Mouse (Mus musculus) heart, embryonic 13.5 days (tissue): ENCODE results near the gene Gm5244. TPM values are rescaled to one million over a fixed set of nuclear protein-coding genes. Genes with fewer than 3 reads are reported as not detected.

Experiments used
- ATAC-seq: fragments of 200-750 bp; cut with Nextera tagmentation; 2 replicates; pipeline ENCODE4 v1.8.0; 2017; ENCODE audit warnings: moderate TSS enrichment; ENCODE audit not compliant: insufficient number of reproducible peaks, low FRiP score, low TSS enrichment; ENCODE audit errors: extremely low read depth
- H3K27ac ChIP-seq: fragments of 300-500 bp; sonication (generic); replicated peaks from 2 replicates; pipeline ENCODE4 v1.5.1; 2015; ENCODE audit warnings: moderate library complexity, mild to moderate bottlenecking, inconsistent platforms
- H3K27me3 ChIP-seq: fragments of 300-500 bp; sonication (generic); replicated peaks from 2 replicates; pipeline ENCODE4 v1.6.1; 2015; ENCODE audit warnings: mild to moderate bottlenecking, inconsistent platforms
- H3K36me3 ChIP-seq: fragments of 300-500 bp; sonication (generic); 2 replicates; pipeline ENCODE4 v1.6.1; 2015; ENCODE audit warnings: mild to moderate bottlenecking, inconsistent platforms
- H3K4me1 ChIP-seq: fragments of 300-500 bp; sonication (generic); 2 replicates; pipeline ENCODE4 v1.6.1; 2015; ENCODE audit warnings: inconsistent platforms
- H3K4me2 ChIP-seq: fragments of 300-500 bp; sonication (generic); 2 replicates; pipeline ENCODE4 v1.6.1; 2015; ENCODE audit warnings: inconsistent platforms, mild to moderate bottlenecking, moderate library complexity
- H3K4me3 ChIP-seq: fragments of 300-500 bp; sonication (generic); 2 replicates; pipeline ENCODE4 v1.5.1; 2015; ENCODE audit warnings: moderate library complexity, mild to moderate bottlenecking, inconsistent platforms
- H3K9ac ChIP-seq: fragments of 300-500 bp; sonication (generic); 2 replicates; pipeline ENCODE4 v1.6.1; 2015; ENCODE audit warnings: inconsistent platforms, mild to moderate bottlenecking, moderate library complexity
- H3K9me3 ChIP-seq: fragments of 300-500 bp; sonication (generic); 2 replicates; pipeline ENCODE4 v1.6.1; 2016; ENCODE audit warnings: inconsistent platforms
- WGBS: fragments of 180-500 bp; shearing (Covaris S2); methylation state at CpG from one replicate; pipeline ENCODE4 v1.1.7; 2015; ENCODE audit warnings: mixed read lengths; 5-methylcytosine and 5-hydroxymethylcytosine counted together
- polyA plus RNA-seq: library from polyadenylated mRNA; unstranded; fragments of >200 nt; fragmentation: Nextera tagmentation; extraction: Ambion mirVana; gene quantifications from 2 replicates; pipeline ENCODE4 v1.2.1, GENCODE M21; 2015

The Gm5244 gene
- not detected in 2 replicates for polyA plus RNA-seq

DNA sequence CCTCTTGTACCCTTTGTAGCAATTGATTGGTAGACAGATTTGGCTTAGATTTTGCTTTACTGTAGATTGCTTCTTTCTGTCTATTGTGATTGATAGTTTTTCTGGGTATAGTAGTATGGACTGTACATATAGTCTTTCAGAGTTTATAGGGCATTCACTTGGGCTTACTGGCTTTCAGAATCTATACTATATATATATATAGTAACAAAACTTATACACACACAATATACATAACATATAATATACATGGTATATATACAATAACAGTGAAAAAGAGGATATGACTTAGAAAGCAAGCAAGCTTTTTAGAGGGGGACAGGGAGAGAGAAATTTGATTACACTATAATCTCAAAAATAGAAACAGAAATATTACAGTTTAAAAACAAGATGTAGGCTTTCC, at the start of gene Gm5244:
Gene Gm5244 (plus strand): TSS at position 301 of the 400 bp plus-strand sequence.
- Histone ChIP-seq H3K27me3 (no peaks in the 10 kb centered on the region), H3K4me2 (no peak within 1 kb of the TSS), H3K27ac (no peak within 1 kb of the TSS), H3K4me3 (no peak within 1 kb of the TSS), H3K9me3 (no peaks in the 10 kb centered on the region), H3K36me3 (no peaks in the 10 kb centered on the region), H3K4me1 (no peaks in the 10 kb centered on the region), H3K9ac (no peak within 1 kb of the TSS)
- ATAC-seq, result no peak

DNA sequence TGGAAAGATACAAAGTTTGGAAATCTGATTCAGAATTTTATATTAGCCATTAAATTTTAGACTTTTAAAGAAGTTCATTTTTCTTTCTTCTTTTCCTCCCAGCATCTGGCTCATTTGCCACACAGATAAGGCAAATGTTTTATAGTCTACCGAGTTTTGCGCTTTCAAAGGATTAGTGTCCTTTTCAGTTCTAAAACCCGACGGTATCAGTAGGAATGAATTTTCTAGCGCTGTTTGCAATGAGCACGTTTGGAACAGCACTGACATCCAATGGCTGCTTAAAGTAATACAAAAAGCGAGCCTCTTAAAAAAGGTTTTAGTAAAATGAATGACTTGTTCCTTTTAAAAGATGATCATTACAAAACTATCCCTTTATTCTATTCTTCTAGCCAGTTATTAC, 49.4 kb upstream of the Gm5244 start:
- Histone ChIP-seq H3K4me3 (peak overlapping the region; percentile 96), H3K4me1 (peaks cover 11% of the 10 kb centered on the region), H3K9me3 (no peaks in the 10 kb centered on the region), H3K27ac (peak overlapping the region; percentile 100), H3K9ac (peak overlapping the region; percentile 89), H3K4me2 (peak overlapping the region; percentile 89), H3K27me3 (no peaks in the 10 kb centered on the region; the same call in 1 of the 2 replicates), H3K36me3 (no peaks in the 10 kb centered on the region)
- ATAC-seq, result no peak
- 2% methylated on average over 7 of the region's 7 CpGs for WGBS

DNA sequence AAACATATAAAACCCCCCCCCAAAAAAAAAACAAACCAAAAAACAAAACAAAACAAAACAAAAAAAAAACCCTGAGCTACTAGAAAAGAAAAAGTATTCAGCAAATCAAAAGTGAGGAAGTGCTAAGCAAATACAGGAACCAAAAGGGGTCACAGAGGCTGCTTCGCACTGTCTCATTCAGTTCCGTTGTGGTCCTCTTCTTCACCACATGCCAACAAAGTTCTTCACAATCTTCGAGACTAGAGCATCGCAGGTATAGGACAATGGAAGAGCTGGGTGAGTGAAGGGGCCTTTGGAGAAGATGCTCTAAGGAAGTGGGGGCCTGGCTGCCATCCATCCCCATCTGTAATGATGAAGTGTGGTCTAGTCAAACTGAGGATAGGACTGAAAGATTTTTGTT, 48.1 kb upstream of the Gm5244 start:
- H3K4me3 ChIP-seq, result no peak overlapping the region
- H3K36me3 ChIP-seq, result no peaks in the 10 kb centered on the region
- H3K4me1 ChIP-seq, result peaks cover 5% of the 10 kb centered on the region
- no peaks in the 10 kb centered on the region; the same call in 1 of the 2 replicates for H3K27me3 ChIP-seq
- ATAC-seq, result no peak
- WGBS, result 71% methylated on average over 4 of the region's 4 CpGs
- no peak overlapping the region for H3K27ac ChIP-seq
- H3K4me2 ChIP-seq, result no peak overlapping the region
- H3K9ac ChIP-seq, result no peak overlapping the region
- H3K9me3 ChIP-seq, result no peaks in the 10 kb centered on the region

DNA sequence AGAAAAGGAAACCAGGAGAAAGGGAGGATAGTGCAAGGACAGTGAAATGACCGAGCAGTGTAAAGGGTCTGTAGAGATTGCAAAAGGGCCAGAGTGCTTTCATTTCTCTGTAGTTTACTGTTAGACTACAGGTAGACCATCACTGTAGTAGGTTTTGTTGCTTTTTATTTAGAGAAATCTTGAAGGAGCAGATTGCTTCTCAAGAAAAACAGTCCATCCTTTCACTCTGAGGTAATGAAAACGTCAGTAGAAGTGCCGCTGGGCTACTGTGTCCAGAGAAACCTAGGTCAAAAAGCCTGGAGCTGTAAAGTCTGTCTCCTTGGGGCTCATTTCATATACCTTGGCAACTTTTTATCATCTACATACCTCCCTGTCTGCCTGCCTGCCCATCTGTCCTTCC, 47.4 kb upstream of the Gm5244 start:
- no peak overlapping the region for H3K4me3 ChIP-seq
- no peaks in the 10 kb centered on the region for H3K36me3 ChIP-seq
- no peak overlapping the region; the same call in 1 of the 2 replicates for H3K9ac ChIP-seq
- no peak overlapping the region for H3K27ac ChIP-seq
- H3K4me2 ChIP-seq, result no peak overlapping the region
- no peak for ATAC-seq
- no peaks in the 10 kb centered on the region; the same call in 1 of the 2 replicates for H3K27me3 ChIP-seq
- H3K9me3 ChIP-seq, result no peaks in the 10 kb centered on the region
- peaks cover 3% of the 10 kb centered on the region; the same call in 1 of the 2 replicates for H3K4me1 ChIP-seq
- WGBS, result 78% methylated on average over 3 of the region's 3 CpGs

DNA sequence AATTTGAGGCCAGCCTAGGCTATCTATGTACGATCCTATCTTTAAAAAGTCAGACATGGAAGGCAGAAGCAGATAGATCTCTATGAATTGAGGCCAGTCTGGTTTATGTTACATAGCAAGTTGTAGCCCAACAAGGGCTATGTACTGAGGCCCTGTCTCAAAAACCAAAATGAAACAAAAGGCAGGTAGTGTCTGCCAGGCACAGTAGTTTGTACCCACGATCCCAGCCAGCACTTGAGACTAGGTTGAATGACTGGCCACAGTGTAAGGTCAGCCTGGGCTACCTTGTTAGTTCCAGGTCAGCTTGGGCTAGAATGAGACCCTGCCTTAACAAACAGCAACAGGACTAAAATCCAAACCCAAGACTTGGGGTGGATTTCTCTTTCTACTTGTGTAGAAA, 45.9 kb upstream of the Gm5244 start:
- no peaks in the 10 kb centered on the region; the same call in 1 of the 2 replicates for H3K27me3 ChIP-seq
- H3K27ac ChIP-seq, result no peak overlapping the region
- no peak overlapping the region for H3K4me3 ChIP-seq
- H3K36me3 ChIP-seq, result no peaks in the 10 kb centered on the region
- H3K9ac ChIP-seq, result no peak overlapping the region
- WGBS, result 56% methylated on average over 2 of the region's 2 CpGs
- no peak for ATAC-seq
- no peaks in the 10 kb centered on the region for H3K9me3 ChIP-seq
- H3K4me2 ChIP-seq, result no peak overlapping the region
- peaks cover 3% of the 10 kb centered on the region; the same call in 1 of the 2 replicates for H3K4me1 ChIP-seq

DNA sequence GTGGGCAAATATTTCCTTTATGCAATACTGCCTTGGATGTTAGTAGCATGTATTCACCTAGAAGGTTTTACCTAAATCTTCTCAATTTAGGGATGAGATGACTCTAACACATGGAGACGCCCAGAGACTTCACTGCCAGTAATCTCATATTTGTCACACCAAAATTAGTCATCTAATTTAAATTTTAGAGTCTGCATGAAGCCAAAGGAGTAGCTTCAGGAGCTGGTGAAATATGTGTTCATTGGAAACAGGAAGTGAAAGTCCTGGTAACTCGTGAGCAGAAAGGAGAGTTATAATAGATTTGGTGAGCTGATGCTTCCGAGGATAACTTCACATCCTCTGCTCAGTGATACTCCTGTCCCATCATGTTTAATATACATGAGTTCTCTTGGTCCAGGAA, 45.4 kb upstream of the Gm5244 start:
- Histone ChIP-seq H3K9me3 (no peaks in the 10 kb centered on the region), H3K4me2 (no peak overlapping the region), H3K27me3 (no peaks in the 10 kb centered on the region; the same call in 1 of the 2 replicates), H3K9ac (no peak overlapping the region), H3K4me1 (peaks cover 3% of the 10 kb centered on the region; the same call in 1 of the 2 replicates), H3K4me3 (no peak overlapping the region), H3K36me3 (no peaks in the 10 kb centered on the region), H3K27ac (no peak overlapping the region)
- no peak for ATAC-seq
- 60% methylated on average over 3 of the region's 3 CpGs for WGBS

DNA sequence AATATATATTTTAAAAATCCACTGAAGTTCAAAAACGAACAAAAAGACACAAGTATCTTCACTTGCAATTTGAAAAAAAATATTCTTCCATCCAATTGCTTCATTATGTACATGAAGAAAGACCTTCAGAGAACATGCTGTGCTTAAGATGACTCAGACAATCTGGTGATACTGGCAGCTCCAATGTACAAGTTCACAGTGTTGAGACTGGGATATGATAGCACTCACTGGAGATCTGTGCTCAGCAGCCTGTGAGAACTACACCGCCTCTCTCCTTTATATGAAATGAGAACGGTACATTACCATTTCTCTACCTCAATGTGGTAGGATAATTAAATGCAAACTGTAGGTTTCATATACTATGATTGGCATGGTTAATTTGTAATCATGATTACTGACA, 43.7 kb upstream of the Gm5244 start:
- Histone ChIP-seq H3K27me3 (no peaks in the 10 kb centered on the region; the same call in 1 of the 2 replicates), H3K9me3 (no peaks in the 10 kb centered on the region), H3K4me1 (no peaks in the 10 kb centered on the region), H3K4me3 (no peak overlapping the region), H3K9ac (no peak overlapping the region), H3K27ac (no peak overlapping the region), H3K4me2 (no peak overlapping the region), H3K36me3 (no peaks in the 10 kb centered on the region)
- ATAC-seq, result no peak
- 66% methylated on average over 3 of the region's 3 CpGs for WGBS

DNA sequence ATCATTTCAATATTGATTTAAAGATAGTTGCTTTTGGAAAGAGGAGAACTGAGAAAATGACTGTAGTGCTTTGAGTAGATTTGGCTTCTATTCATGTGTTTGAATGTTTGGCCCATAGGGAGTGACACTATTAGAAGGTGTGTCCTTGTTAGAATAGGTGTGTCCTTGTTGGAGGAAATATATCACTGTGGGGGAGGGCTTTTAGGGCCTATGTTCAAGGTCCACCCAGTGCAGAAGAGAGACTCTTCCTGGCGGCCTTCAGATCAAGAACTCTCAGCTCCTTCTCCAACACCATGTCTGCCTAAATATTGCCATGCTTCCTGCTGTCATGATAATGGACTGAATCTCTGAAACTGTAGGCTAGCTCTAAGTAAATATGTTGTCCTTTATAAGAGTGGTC, 42.2 kb upstream of the Gm5244 start:
- WGBS, result 82% methylated on average over 1 of the region's 1 CpGs
- ATAC-seq, result no peak
- Histone ChIP-seq H3K4me1 (no peaks in the 10 kb centered on the region), H3K9me3 (no peaks in the 10 kb centered on the region), H3K4me3 (no peak overlapping the region), H3K27ac (no peak overlapping the region), H3K4me2 (no peak overlapping the region), H3K36me3 (no peaks in the 10 kb centered on the region), H3K27me3 (no peaks in the 10 kb centered on the region; the same call in 1 of the 2 replicates), H3K9ac (no peak overlapping the region)

DNA sequence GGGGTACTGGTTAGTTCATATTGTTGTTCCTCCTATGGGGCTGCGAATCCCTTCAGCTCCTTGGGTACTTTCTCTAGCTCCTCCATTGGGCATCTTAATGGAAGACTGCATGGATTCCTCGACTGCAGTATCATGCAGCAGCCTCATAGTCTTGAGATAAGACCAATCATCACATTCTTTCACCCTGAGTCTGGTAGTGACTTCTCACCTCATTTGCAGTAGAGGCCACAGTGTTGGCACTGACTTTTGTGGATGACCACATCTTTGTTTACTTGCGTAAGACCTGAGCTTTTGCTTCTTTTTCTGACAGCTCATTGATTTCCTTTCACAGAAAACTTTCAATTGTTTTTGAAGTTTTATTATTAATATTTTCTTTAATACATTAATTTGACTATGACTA, 40.8 kb upstream of the Gm5244 start:
- Histone ChIP-seq H3K4me2 (no peak overlapping the region), H3K36me3 (no peaks in the 10 kb centered on the region), H3K4me1 (no peaks in the 10 kb centered on the region), H3K9ac (no peak overlapping the region), H3K4me3 (no peak overlapping the region), H3K27me3 (no peaks in the 10 kb centered on the region), H3K27ac (no peak overlapping the region), H3K9me3 (no peaks in the 10 kb centered on the region)
- no peak for ATAC-seq
- WGBS, result 50% methylated on average over 3 of the region's 3 CpGs

DNA sequence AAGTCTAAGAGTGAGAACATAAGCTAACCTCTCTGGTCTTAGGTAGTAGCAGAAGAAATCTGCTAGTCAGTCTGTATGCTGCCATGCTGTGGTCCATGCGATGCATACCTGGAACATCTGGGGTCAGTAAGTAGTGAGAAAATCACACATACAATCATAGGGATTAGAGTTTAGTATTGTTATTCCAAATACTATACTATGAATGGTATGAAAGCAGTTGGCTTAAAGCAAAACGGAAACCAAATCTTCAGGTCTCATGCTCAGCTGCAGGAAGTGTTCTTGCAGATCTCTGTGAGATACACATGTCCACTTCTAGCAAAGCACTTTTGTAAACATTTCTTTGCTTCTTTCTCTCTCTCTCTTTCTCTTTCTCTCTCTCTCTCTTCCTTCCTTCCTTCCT, 40.3 kb upstream of the Gm5244 start:
- H3K4me3 ChIP-seq, result no peak overlapping the region
- no peak overlapping the region for H3K4me2 ChIP-seq
- no peaks in the 10 kb centered on the region for H3K36me3 ChIP-seq
- no peak for ATAC-seq
- H3K9ac ChIP-seq, result no peak overlapping the region
- H3K9me3 ChIP-seq, result no peaks in the 10 kb centered on the region
- 66% methylated on average over 2 of the region's 2 CpGs for WGBS
- H3K4me1 ChIP-seq, result no peaks in the 10 kb centered on the region
- H3K27ac ChIP-seq, result no peak overlapping the region
- H3K27me3 ChIP-seq, result no peaks in the 10 kb centered on the region

DNA sequence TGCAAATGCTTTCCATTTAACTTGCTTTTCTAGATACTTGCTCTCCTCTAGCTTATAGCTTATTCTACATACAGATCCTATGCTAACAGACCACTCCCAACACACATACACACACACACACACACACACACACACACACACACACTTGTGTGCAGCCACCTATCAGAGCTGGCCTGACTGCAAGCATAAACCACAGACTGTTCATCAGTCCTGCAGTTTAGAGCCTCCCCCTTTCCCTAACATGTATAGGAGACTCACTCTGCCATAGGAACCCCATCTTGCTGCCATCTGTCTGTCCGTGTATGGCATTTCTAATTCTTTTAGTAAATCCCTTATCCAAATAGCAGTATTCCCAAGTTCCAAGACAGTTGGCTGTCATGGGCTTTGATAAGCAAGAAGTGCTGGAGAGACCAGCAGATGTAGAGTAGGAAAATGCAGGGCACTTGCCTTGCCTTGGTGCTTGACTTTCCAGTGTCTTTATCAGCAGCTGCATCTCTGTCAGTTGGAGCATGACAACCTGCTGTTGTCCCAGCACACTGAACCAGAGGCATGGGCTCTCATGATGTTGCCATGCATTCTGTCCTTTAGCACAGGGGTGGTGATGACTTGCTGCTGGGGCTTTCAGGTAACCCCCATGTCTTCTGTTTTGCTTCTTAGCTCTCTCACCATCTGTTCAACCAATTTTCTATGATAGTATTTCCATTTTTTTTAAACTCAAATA, 33.7 kb upstream of the Gm5244 start:
- Histone ChIP-seq H3K27ac (no peak overlapping the region), H3K4me3 (no peak overlapping the region), H3K4me2 (no peak overlapping the region), H3K9ac (no peak overlapping the region), H3K9me3 (no peaks in the 10 kb centered on the region), H3K36me3 (no peaks in the 10 kb centered on the region), H3K4me1 (no peaks in the 10 kb centered on the region), H3K27me3 (no peaks in the 10 kb centered on the region)
- WGBS, result 53% methylated on average over 1 of the region's 1 CpGs
- ATAC-seq, result no peak

DNA sequence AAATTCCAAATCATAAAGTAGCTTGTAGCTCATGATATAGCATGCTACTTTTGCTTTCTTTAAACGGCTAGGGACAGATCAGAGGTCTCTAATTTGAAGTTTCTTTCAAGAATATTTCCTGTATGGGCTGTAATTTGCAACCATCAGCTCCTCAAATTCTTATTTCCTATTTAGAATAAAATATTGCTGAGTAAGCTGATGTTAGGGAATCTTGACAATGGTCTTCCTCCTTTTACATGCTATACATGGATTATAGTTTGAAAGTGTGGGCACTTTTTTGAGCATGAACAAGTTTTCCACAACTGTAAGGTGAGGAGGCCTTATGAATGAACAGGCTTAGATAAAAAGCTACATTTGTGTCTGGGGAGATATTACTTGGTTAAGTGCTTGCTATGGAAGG, 32.6 kb upstream of the Gm5244 start:
- H3K4me1 ChIP-seq, result no peaks in the 10 kb centered on the region
- no peak overlapping the region for H3K9ac ChIP-seq
- WGBS, result 64% methylated on average over 1 of the region's 1 CpGs
- H3K9me3 ChIP-seq, result no peaks in the 10 kb centered on the region
- H3K36me3 ChIP-seq, result no peaks in the 10 kb centered on the region
- H3K27ac ChIP-seq, result no peak overlapping the region
- no peak overlapping the region for H3K4me2 ChIP-seq
- ATAC-seq, result no peak
- H3K27me3 ChIP-seq, result no peaks in the 10 kb centered on the region
- no peak overlapping the region for H3K4me3 ChIP-seq
